Mouse (Mus musculus): ENCODE measurements around the gene Sox11.

DNA sequence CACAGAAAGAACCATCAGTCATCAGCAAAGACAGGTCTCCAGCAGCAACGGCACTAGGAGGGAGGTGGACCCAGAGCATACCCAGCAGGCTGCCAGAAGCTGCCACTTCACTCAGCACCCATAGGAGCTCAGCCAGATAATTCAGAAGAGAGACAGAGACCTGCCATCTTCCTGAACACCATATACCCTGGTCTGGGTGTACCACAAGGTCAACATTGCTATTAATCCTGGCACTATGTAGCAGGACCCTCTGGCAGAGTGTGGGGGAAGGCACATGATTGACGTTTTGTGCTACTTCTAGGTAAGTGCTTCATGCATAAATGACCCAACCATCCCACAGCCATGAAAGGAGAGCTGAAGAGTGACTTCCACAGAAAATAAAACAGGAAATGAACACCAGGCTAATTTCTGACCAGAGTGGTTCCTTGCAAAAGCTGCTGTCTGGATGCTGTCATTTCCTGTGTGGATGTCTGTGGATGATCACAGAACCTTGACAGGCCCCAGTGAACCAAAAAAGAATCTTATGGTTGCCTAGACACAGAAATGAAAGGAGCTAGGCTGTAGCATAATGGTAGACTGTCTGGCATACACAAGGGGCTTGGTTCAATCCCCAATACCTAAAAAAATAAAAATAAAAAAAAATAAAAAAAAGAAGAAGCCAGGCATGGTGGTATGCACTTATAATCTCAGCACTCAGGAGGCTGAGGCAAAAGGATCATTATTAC lies 37.5 kb downstream of the Sox11 start:
- TF ChIP-seq CTCF (IDR thresholded peaks at IDR 0.05; ENCODE audit: low read depth, low read length) (no peak), POLR2A (IDR thresholded peaks at IDR 0.05; ENCODE audit: insufficient read depth, low read length) (no peak), EP300 (IDR thresholded peaks at IDR 0.05; ENCODE audit: insufficient read depth, low read depth, low read length) (no peak)

All from ES-Bruce4 (cell line).